Mouse (Mus musculus) megakaryocyte, embryonic 14.5 days (primary cell): ENCODE data around the gene P3h3.

Experiments
- FLI1 ChIP-seq: IDR thresholded peaks from 2 replicates; pipeline ENCODE4 v1.6.1; 2012; ENCODE audit warnings: low read length, inconsistent platforms, mixed read lengths
- GATA1 ChIP-seq: IDR thresholded peaks from 3 replicates; pipeline ENCODE4 v1.6.1; 2012; ENCODE audit warnings: mixed read lengths, low read length, inconsistent platforms, borderline replicate concordance

GRCm38 (mm10) chr6:124835531-124835930 is 22.0 kb downstream of the P3h3 start:
- TF ChIP-seq GATA1: no peak
- no peak for TF ChIP-seq FLI1
